Mouse (Mus musculus): Measurements from ENCODE around the gene Tmem248. TPM values are rescaled to one million over a fixed set of nuclear protein-coding genes. Genes with fewer than 3 reads are reported as not detected.

Tmem248 gene
- total RNA-seq (2021), result 46.4 and 51.7 TPM in 2 replicates
- long read RNA-seq, experiment 1, transcript Tmem248-202 (7 exons, 3,570 nt), result major isoform, 70 of 83 reads
- long read RNA-seq, experiment 1, partial matches to known transcripts, result 7 of 83 reads
- long read RNA-seq, experiment 1, other reads (novel, unspliced or antisense), result 6 of 83 reads
- long read RNA-seq, experiment 2, transcript Tmem248-202 (7 exons, 3,570 nt), result major isoform, 57 of 65 reads
- long read RNA-seq, experiment 2, partial matches to known transcripts, result 3 of 65 reads
- long read RNA-seq, experiment 2, other reads (novel, unspliced or antisense), result 5 of 65 reads

DNA sequence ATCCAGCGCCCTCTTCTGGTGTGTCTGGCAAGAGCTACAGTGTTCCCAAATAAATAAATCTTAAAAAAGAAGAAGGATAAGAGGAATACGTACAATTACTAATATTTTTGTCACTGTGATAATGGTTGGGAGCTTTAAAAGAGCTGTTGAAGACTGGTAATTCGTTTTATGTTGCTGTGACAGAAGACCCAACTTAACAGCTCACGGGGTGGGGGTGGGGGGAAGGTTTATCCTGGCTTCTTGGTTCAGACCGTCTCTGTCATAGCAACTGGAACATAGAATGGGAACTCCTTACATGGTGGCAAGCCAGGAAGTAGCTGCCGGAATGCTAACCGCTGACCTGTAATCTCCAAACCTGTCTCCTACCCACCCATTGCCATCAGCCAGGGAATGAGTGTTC is at the start of gene Tmem248:
Gene Tmem248 (plus strand): TSS at position 301 of the 400 bp plus-strand sequence.
- no peak for DNase-seq

DNA sequence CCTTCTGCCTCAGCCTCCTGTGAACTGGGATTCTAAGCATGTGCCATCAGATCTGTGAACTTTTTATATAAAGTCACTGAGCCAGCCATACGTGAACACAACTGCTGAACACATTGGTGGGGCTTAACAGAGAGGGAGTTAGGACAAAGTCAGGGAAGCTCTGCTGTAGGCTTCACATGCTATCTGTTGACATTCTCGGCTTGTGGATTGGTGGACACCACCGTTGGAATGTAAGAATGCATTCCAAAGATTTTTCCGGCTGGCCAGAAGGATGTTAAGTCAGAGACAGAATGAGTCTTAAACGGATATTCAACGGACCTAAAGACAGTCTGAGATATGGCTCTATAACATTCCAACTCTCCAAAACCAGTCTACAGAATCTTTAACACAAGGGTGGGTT is 47.8 kb upstream of the Tmem248 start:
- DNase-seq, result no peak

DNA sequence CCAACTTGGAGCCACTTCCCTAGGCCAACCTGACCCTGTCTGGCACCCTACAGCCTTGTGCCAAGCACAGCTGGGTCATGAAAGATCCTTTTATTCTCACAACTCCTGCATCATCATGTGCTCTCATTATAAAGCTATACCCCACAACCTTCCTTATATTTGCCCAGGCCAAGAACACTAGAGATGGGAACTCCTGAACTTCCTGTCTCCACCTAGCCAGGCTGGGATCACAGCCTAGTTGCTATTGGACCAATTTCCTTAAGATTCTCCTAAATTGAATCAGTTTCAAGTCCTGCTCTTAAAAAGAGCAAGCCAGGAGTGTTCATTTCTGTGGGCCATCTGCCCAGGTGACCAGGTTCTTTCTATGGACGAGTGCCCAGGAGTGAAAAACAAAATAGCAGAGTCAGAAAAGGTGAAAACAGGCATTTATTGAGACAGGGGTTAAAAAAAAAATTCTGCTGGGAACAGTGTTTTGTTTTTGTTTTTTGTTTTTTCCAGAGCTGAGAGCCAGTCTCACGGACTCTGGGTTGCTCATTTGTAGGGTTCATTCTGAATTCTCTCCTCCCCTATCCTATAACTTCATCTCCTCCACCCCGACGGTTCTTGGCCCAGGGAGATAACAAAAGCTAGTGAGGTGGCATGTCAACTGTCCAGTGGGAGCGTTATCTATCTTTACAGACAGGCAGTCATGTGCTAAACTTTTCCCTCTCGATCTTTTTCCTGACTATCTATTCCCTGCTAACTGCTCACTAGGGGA is 46.0 kb upstream of the Tmem248 start:
- DNase-seq, result no peak

DNA sequence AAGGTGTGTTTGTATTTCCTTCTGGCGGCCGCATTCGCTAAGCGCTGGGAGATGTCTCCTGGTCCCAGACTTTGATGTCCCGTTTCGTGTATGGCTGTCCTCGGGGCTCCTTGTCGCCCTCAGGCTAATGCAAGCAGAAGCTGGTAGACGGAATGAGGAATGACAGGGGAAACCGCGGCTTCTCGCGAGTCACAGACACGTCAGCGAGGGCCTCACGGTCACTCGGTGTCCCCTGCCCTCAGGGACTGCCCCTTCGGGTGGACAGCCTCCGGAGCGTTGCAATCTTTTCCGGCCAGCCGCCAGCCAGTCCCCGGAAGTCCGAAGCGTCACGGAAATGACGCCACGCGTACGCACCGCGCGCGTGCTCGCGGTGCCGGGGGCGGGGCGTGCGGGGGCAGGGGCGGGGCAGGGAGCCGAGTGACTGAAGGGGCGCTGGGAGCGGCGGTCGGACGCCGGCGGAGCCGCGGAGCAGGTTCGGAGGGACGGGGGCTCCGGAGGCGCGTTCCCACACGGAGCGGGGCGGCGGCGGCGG is 45.4 kb upstream of the Tmem248 start, which contains the start of gene Rabgef1:
Gene Rabgef1 (plus strand): TSS at position 376 of the 532 bp plus-strand sequence.
- DNase-seq, result peak; percentile 97

DNA sequence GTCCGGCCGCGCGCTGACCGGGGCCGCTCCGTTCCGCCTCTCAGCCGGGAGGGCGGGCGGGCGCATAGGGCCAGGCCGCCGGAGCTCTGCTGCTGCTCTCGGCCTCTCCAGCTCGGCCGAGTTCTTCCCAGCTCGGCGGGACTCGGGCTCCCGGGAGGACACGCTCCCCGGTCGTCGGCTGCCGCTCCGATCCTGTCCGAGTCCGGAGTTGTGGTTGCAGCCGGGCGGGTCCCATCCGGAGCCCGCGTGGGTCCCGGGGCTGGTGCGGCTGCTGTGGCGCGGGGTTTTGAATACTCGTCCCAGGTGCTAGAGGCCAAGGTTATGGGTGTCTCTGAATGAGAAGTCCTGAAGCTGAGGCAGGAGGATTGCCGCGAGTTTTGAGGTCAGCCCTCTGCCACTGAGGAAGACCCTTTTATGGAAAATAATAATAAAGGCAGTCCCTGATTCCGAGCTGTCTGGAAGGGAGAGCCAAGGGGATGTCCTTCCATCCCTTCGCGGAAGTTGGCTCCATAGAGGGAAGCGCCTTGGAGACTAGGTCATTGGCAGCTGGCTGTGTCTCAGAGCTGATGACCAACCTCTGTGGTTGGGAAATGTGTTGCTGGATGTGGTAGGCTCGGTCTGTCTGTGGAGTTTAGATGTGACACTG is 44.8 kb upstream of the Tmem248 start:
- peak; percentile 79 for DNase-seq

DNA sequence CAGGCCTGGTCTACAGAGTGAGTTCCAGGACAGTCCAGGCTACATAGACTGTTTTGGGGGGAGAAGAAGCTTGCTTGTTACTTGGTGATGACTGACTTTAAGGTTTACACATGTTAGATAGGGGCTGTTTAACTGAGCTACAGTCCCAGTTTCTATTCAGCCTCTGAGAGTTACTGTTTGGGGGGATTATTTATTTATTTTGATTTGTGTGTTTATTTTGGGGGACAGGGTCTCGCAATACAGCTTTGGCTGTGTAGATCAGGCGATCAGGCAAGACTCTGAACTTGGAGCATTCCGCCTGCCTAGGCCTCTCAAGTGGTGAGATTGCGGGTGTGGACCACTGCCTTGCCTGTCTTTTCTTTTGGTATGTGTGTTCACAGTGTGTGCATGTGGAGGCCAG is 43.9 kb upstream of the Tmem248 start:
- DNase-seq, result no peak

DNA sequence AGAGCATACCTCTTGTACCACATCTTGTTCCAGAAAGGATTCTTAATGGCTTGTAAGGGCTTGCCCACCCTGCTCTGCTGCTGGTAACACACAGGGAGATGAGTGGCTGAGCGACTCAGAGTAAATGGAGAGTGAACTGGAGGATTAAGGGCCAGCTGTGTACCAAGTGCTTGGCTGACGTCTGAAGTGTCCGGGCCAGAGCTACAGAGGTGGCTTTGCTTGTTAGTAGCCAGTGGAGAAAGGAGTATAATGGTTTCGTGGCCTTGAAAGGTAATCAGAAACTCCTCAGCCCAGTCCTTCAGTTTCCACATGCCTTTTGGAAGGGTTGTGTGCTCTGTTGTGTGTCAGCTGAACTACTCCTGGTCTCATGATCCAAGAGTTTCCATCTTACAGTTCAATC is 39.0 kb upstream of the Tmem248 start:
- no peak for DNase-seq

DNA sequence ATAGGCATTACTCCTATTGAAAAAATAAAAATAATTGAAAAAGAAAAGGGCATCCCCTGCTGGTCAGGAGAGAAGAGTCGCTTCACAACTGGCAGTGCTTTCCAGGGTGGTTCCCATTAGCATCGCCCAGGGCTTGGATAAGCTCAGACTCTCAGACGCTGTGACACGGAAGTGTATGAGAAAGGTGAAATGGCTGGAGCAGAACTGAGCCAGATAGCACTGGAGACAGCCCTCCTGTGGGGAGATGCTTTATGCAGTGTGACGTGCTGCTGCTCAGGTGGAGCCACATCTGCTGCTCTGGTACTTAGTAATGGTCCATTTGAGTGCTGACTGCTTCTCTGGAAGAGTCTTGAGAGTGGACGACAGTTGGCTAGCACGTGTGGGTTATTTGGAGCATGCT is 36.5 kb upstream of the Tmem248 start:
- DNase-seq, result no peak

DNA sequence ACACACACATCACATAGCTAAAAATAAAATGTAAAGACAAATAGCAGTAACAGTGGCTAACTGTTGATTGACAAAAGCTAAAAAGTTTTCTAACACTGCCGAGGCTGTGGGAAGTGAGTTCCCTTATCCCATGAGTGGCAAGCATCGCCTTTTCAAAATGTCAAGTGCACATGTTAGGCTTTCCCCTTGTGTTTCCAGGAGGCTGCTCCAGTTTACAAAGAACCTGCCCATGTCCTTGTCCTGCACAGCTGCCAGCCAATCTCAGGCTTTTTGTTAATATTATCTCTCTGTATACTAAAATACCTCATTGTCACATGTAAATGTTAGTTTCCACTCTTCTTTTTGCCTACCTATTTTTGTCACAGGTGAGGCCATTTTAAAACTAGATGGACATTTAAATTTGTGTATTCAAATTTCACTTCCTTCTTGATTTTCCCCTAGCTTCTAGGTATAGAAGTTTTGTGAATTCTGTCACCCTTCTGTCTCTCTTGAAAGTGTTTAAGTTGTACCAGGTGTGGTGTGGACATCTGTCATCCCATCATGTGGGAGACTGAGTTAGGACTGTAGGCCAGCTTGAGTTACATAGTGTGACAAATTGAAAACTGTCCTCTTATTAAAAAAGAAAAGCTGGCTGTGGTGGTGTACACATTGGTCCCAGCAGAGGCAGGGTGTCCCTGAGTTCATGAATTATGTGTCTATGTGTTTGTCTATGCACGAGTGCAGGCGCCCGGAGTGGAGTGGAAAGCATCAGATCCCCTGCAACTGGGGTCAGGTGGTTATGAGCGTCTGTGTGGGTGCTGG is 34.9 kb upstream of the Tmem248 start:
- no peak for DNase-seq

DNA sequence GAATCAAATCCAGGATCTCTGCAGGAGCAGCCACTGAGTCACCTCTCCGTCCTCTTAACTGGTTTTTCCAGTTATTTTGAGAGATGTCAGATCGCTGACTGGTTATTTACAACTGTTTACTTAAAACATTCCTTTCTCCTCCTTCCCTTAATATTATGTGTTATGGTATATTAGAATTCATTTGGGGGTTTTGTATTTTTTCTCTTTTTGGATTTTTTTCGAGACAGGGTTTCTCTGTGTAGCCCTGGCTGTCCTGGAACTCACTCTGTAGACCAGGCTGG is 34.4 kb upstream of the Tmem248 start:
- no peak for DNase-seq

DNA sequence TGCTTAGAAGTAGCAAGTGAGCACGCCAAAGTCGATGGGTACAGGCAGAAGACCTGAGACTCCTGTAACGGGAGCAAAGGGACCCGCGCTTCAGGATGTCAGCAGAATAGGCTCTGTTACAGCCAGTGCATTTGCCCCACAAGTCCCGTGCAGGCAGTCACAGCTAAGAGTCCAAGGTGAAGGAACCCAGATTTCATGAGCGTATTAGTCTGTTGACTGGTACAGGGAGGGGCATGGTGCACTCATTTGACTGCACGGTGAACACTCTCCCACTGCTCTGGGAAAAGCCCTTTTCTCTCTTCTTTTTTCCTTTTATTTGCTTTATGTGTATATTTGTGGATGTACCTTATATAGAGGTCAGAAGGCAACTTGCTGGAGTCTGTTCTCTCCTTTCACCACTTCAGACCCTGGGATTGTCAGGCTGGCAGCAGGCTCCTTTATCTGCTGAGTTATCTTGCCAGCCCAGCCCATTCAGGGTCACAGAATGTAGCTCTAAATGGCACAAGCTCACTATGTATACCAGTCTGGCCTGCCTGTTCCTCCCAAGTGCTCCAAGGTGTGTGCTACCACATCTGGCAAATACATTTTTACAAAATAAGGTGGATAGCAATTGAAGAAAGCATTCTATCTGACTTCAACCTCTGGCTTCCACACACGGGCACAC is 32.6 kb upstream of the Tmem248 start:
- peak; percentile 67 for DNase-seq

DNA sequence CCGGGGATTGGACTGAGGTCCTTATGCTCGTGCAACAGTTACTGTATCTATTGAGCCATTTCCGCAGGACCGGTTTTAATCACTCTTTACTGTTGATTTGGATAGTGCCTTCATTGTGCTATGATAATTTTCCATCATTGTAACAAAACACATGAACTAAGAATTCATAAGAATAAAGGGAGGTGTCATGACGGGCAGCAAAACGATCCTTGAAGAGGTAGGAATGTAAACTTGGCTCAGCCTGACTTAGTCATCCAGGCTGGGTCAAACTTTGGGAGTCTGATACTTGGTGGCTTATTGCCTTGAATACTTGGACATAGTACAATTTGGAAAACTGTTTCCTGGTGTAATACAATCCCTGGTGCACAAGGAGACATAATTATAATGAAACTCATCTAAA is 31.6 kb upstream of the Tmem248 start:
- no peak for DNase-seq

DNA sequence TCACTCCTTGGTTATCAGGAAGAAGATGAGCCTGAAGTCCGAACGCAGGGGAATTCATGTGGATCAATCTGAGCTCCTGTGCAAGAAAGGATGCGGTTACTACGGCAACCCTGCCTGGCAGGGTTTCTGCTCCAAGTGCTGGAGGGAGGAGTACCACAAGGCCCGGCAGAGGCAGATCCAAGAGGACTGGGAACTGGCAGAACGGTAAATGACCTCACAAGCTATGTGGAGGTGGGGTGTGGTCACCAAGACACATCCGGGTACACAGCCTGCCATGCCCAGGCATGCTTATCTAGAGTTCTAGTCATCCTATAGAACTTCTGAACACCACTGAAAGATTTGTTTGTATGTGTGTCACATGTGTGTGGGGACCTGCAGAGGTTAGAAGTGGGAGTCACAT is 29.5 kb upstream of the Tmem248 start:
- DNase-seq, result no peak

DNA sequence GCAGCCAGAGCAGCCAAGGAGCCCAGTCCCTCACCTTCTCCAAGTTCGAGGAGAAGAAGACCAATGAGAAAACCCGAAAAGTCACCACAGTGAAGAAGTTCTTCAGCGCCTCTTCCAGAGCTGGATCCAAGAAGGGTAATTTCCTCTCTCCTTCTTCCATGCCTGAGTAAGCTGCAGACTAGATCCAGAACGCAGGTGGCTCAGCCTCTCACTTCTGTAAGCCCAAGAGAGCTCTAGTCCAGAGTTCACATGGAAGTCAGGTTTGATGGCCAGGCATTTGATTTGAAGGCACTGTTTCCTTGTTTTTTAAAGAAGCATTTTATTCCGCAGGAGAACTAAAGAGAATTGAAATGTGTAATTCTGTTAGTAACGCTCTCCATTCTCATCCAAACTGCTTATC is 26.0 kb upstream of the Tmem248 start:
- DNase-seq, result no peak

DNA sequence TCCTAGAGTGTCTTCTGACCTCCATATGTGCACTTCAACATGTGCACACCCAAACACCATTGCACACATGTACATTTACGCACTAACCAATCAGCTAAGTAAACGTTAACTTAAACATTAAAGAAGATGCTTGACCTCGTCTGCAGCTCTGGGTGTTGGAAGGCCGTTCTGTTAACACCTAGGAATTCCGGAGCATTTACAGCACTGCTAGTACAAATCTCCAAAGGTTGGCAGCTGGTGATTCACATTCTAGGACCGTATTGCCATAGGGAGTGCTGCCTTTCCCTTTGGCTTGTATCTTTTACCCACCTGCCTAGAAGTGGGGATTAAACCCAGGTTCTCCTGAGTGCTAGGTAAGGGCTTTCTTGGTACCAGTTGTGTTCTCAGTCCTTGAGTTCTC is 25.0 kb upstream of the Tmem248 start:
- DNase-seq, result no peak

DNA sequence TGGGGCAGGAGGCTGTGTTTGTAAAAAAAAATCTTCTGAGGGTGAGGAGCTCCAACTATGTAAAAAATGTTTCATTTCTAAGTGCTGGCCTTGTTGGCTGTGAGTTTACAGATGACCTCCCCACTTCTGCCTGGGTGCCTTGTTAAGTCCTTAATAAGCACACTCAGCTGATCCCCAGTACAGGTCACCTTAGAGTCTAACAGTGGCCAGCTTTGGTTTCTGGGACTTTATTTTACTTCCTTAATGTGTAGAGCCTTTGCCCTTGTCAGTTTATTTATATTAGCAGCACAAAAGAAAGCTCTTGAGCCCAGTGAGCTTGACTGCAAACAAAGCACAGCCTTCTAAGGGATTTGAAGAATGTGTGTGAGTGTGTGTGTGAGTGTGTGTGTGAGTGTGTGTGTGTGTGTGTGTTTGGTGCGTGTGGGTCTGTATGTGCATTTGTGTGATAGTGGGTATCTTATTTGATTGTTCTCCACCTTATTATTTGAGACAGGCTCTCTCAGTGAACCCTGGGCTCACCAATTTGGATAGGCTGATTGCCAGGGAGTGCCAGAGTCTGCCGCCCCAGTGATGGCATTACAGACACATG is 24.4 kb upstream of the Tmem248 start:
- no peak for DNase-seq

DNA sequence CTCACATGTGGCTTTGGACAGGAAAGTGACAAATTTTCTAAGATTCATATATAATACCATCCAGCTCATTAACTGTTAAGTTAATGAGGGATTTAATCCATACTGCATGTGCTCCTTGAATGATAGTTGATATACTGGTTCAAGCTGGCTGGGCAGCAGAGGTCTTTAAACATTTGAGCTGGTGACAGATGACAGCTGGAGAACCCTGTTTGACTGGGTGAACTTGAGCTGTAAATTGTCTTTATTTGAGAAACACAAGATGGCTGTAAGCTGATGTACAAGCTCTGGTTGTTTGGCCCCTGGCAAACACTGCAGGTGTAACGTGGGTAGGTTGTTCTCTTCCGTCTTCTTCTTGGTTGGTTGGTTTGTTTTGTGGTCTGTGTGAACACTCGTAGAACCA is 23.1 kb upstream of the Tmem248 start:
- DNase-seq, result no peak

DNA sequence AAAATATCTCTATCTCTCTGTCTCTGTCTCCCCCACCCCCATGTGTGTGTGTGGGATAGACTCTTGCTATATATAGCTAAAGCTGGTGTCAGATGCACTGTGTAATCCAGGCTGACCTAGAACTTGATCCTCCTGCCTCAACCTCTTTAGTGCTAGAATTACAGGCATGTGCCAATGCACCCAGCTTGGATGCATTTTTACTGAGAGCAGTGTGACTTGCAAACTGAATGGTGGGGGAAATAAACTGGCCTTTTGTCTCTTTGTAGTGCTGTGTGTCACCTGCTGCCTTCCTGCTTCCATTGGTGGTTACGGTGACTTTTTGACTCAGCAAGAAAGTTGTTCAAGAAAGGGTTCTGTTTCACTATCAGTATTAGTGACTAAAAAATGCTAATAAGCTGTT is 20.6 kb upstream of the Tmem248 start:
- no peak for DNase-seq

DNA sequence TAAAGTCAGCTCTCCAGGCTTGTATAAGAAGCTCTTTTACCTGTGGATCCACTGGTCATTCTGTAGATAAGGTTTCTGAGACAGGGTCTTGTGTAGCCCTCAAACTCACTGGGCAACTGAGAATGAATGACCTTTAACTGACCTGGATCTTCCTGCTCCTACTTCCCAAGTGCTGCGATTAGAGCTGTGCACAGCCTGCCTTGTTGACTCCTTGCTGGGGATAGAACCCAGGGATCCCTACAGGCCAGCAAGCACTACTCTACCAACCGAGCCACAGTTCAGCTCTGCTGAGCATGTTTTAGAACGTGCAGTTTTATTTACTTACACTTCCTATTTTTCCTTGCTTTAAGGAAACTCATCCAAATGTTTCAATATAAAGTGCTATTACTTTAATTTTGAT is 19.4 kb upstream of the Tmem248 start:
- no peak for DNase-seq

DNA sequence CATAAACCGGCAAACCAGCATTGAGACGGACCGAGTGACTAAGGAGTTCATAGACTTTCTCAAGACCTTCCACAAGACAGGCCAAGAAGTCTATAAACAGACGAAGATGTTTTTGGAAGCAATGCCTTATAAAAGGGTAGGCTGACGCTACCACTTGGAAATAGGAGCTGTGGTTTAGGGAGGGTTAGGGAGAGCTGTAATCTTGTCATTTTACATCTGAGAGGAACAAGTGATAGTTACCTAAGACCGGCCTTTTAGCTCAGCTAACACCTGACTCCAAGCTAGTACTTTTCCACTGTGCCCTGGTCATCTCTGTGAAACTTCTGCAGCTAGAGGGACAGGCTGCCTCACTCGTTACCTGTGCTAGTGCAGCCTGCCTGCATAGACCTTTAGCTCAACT is 18.9 kb upstream of the Tmem248 start:
- no peak for DNase-seq

DNA sequence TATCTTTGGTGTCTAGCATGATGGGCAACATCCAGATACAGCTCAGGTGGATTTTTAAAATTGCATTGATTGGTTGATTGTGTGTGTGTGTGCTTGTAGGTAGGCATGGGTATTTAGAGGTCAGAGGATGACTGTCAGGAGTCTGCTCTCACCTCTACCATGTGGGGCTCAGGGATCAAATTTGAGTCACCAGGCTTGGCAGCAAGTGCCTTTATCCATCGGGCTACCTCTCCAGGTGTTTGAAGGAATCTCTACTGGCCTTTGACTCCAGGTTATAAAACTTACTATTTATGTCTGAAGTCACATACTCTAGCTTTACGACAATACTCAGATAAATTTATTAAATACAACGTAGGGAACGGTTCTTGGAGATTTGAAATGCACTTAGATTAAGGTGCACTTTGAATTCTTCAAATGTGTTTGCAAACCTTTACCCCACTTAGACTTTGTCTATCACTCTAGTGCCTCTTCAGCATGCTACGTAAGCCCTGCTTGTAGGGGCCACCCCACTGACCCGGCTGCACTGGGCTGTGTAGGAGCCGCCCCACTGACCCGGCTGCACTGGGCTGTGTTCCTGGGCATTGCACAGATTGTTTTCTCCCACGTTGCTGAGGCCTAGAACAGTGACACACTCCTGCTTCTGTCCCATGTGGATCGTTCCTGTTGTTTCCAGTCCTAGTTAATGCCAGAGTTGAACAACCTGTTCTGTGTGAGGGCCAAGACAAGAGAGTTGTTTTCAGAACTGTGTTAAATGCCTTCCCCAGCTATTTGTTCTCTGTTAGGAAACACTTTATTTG is 16.4 kb upstream of the Tmem248 start:
- DNase-seq, result no peak
